Comparison of ENCODE assay signal across 15 mouse cellular contexts in genomic region chr6:106213071-106213470, GRCm38 (mm10).
DNase-seq lines count a peak whose midpoint lies in the region; ATAC-seq lines count a peak whose summit lies in the region.
"Had no signal": no experiment of that assay in that cellular context is flagged by ENCODE, and none has a peak within 500 bp of the region (broad histone marks: within the 10 kb centered on the region; RNA-seq: fewer than 3 reads in every experiment).

No protein-coding gene starts in this region.

- ATAC-seq in frontal cortex, adult (ENCODE audit: low TSS enrichment): peak; percentile 81
- ATAC-seq: forebrain, embryonic 15.5 days; midbrain, embryonic 15.5 days had no signal

- no peak for DNase-seq in frontal cortex, postnatal 25 days (ENCODE audit: low spot score in 2 of 2)
- peak; percentile 81 for DNase-seq in brain, adult 2 months (ENCODE audit: low read depth, low spot score)
- DNase-seq in left cerebral cortex, adult 9 months (ENCODE audit: low spot score in 2 of 2): peak; percentile 25 to 68
- peak; percentile 49 for DNase-seq in right cerebral cortex, postnatal 25 days
- DNase-seq in layer of hippocampus, postnatal 14 days (ENCODE audit: low spot score in 2 of 2): no peak
- DNase-seq in ovary, postnatal 14 days (ENCODE audit: low spot score): no peak
- DNase-seq: cerebellum, adult 11 months; cerebellum, adult 9-11 months; kidney, adult 2 months; kidney, postnatal 14 days; liver; thymus, postnatal 25 days had no signal

Comparison
In these comparisons a context has a peak if more than half of its experiments do, and no peak if none do; other contexts are left out.
1. DNase-seq: peak in brain, adult 2 months (single experiment), left cerebral cortex, adult 9 months (2 of 2) and right cerebral cortex, postnatal 25 days (single experiment); none in frontal cortex, postnatal 25 days (0 of 2), layer of hippocampus, postnatal 14 days (0 of 2) and ovary, postnatal 14 days (single experiment).